Mouse (Mus musculus) WW6 (cell line): ENCODE results near the gene Mpl.

Source experiments
- DNase-seq: peaks from one replicate; pipeline ENCODE4 v3.0.0-alpha.2; 2013; ENCODE audit warnings: low read depth, low spot score

Gene Mpl

DNA sequence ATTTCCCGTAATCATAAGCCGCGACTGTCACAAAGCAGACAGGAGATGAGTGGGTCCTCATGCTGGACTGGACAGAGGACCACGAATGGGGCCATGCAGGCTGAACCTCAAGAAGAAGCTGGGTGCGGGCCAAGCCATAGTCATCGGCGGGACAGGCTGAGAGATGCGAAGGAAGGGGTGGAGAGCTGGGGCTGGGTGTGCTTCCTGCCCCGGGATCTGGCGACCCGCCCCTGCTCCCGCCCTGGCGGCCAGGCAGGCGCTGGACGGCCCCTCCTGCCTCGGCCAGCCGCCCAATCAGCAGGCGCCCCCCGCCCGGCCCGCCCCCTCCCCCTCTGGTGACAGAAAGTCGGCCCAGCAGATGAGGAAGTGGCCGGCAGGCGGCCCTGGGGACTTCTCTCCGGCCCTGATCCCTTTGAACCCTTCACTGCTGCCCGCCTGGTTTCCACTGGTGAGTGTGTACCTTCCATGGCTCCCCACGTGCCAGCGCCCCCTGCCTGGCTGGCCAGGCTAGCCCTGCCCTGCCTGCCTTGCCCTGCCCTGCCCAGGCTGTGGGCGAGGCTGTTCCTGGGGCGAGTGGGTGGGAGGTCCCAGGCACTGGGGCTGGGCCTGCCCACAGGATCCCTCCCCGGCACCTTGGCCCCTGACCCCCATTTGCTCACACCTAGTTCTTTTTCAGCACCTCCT, 29.4 kb downstream of the Mpl start, which contains the start of gene Elovl1:
Elovl1 (plus strand) TSS at position 326 of the 684 bp plus-strand sequence.
- peak; percentile 40 for DNase-seq

DNA sequence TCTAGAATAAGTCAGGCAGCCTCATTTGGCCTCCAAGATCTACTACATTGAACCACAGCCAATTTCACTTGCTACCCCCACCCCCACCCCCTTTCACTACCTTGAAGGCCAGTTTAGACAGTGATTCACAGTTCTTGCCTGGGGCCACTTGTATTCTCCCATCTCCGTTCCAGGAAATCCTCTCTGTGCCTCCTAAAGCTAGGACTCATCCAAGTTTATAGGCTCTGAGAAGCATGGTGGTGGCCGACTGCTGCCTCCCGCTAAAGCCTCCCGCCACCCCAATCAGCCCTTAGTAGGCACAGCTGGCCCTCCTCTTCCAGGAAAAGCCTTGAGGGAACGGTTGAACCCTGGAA, 29.9 kb downstream of the Mpl start:
- DNase-seq: no peak

DNA sequence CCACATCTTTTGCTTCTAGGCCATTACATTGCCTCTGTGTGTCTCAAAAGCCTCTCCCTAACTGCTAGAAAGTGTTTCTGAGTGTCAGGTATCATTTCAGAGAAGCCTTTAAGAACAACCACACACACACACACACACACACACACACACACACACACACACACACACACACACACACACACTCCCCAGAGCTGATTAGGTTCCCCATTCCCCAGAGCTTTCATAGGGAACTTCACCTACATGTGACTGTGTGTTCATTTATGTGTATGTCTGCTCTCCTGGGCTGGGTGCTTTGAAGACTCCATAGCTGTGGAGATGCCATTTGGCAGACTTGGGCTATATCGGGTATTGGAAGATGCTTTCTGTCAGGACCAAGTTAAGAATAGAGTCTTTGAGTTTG, 31.9 kb downstream of the Mpl start:
- DNase-seq: no peak

DNA sequence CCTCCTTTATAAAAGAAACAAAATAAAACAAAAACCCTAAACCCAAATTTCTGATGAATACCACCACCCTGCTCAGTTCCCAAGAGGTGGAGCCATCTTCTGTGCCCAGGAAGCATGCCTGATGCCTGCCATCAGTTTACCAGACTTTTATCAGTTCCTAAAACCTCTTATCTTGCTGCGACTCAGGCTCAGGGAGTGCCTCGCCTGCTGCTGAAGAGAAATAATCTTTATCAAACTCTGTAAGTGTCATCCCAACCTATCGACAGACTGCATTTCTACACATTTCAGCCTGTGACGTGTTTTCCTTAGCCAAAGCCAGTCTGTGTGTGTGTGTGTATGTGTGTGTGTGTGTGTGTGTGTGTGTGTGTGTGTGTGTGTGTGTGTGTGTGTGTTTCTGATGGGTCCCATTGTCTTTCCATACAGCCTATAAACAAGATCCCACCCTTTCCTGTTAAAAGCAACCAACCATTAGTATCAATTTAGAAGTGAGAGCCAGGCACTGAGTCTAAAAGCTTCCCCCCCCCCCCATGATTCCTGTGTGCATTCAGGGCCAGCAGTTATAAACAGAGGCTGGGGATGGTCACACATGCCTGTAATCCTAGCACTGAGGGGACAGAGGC, 32.7 kb downstream of the Mpl start:
- DNase-seq: no peak

DNA sequence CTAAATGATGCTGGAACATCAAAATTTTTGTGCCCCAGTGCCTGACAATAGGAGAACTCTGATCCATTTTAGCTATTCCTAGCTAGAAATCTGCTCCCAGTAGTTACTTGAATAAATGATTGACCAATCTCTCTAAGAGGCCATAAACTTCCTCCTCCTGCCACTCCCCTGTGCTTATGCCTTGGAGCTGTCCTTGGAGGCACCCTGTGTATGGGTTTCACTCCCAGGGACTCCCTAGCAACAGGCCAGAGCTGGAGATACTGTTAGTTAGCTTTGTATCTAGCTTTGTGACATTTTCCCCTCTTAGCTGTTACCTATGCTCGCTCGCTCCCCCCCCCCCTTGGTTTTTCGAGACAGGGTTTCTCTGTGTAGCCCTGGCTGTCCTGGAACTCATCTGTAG, 35.9 kb downstream of the Mpl start:
- no peak for DNase-seq

DNA sequence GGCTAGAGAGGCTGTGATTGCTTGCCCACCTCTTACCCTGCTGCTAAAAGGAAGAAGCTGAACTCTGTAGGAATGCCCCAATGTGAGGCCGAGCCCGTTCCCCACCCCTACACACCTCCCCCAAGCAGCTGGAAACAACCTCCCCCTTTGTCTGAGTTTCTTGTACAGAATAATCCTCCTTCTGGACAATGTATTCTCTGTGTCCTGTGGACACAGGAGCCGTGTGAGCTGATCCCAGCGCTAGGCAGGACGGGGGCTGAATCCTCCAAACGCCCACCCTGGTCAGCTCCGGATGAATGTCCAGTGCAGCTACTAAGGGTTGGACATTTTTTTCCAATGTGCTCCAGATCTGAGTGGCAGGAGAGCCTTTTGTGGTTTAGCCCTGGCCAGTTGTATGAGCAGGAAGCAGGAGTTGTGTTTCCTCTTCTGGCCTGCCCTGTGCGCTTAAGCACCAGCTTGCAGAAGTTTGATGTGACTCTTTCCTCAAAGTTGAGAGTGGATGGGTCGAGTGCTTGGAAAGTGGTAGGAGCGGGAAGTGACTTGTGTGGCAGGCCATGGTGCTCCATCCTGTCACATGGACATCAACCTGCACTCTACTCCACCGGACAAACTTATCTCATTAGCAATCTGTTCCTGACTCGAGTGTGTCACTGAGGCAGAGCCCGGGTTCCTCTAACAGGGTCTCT, 40.1 kb downstream of the Mpl start:
- no peak for DNase-seq

DNA sequence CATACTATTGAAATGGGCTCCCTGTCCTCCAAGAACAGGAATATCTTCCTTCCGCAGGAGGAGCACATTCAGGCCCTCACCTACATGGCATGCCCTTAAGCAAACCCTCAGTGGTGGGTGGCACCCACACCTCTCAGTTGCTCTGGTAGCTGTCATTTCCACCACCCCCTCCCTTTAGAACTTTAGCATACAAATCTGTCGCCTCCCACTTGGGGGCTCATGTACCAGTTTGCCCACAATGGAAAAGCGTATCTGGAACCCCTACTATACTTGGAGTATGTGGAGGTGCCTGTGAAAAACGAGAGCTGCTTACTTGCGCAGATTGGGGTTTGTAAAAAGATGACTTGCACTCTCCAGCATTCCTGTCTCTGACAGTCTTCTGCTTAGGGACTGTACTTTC, 41.0 kb downstream of the Mpl start:
- no peak for DNase-seq

DNA sequence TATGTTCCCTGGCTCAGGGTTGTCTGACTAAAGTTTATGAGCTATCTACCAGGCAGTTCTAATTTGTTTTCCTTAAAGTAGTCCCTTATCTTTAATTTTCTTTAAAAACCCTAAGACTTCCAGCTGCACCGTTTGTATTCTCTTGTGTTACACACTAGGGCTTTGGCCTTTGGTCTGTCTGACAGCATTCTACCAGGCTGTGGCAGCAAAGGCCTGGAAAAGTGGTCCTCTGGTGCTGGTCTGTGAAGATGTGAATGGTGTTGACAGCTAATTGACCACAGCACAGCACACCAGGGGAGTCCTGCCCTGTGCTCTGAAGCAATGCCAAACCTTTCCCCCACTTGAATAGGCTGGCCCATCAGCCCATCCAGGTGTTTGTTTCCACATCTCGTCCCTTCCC, 41.5 kb downstream of the Mpl start:
- no peak for DNase-seq

DNA sequence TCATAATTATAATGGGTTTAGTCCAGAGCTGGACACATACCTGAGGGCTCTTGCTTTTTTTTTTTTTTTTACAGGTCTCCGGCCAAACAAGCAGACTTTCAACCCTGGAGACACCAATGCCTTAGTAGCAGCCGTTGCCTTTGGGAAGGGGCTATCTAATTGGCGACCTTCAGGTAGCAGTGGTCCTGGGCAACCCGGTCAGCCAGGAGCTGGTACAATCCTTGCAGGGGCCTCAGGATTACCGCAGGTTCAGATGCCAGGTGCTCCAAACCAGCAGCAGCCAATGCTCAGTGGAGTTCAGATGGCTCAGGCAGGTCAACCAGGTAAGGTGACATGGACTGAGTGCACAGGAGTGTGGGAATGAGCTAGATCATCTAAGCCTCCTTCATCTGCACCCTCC, 43.8 kb downstream of the Mpl start:
- no peak for DNase-seq

DNA sequence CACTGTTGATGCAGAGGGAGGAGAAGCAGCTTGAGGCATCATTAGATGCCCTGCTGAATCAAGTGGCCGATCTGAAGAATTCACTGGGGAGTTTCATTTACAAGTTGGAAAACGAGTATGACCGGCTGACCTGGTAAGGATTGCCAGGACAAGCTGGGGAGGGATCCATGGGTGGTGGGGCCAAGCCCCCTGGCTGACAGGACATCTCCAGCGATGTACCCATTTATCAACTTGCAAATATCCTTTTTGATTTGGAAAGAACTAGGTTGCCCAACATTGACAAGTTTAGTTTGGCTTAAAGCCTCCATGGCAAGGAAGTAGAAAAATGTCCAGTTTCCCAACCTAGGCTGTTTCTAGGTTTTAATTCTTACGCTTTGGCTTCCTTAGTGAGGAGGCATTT, 46.4 kb downstream of the Mpl start:
- DNase-seq: no peak

DNA sequence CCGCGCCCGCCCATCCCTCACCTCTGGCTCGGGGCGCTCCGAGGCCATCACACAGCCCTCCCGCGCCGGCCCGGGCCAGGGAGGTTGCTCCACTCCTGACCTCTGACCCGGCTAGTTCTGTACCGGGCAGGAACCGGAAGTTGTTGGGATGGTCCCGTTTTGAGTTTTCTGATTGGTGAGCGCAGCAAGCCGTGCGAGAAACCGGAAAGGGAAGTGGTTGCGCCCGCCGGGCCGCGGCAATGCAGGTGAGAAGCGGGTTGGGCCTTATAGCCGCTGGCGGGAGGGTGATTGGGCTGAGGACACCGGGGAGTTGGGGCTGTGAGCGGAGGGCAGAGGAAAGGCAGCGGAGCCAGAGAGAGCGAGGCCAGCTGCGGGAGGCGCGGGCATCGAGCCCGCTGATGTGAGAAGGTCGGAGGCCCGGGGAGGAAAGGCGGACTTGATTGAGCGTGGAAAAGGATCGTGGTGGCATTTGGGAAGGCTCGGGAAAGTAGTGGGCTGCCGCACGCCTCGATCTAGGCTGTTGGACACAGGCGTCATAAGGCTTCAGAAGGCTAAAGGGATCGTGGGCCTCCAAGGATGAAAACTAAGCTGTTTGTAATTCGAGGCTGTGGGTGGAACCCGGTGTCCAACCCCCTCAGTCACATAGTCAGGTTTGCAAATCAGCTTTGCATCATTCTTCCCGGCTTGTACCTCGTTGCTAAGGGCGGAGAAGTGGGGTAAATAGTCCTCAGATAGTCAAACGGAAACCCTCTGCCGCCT, 48.0 kb downstream of the Mpl start, which contains the start of the genes Szt2 and Med8:
Szt2 (minus strand) TSS at position 132 of the 759 bp plus-strand sequence.
Med8 (plus strand) TSS at position 196 of the 759 bp plus-strand sequence.
- peak; percentile 81 for DNase-seq

DNA sequence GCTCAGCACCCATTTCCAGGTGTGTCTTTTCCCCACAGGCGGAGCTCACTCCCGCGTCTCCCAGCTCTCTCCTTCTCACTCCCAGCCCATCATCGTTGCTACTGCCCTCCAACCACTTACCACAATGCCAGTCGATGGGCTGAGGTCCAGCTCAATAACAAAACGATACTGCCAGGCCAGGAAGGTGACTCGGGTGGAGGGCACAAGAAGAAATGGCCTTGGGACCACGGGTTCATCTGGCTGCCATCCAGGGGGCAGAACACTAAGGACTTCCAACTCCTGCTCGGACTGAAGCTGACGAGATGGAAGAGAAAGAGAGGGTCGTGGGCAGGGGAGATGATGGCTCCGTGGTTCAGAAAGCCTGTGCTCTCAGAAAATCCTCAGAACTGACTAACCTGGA, 54.6 kb downstream of the Mpl start:
- DNase-seq: no peak

DNA sequence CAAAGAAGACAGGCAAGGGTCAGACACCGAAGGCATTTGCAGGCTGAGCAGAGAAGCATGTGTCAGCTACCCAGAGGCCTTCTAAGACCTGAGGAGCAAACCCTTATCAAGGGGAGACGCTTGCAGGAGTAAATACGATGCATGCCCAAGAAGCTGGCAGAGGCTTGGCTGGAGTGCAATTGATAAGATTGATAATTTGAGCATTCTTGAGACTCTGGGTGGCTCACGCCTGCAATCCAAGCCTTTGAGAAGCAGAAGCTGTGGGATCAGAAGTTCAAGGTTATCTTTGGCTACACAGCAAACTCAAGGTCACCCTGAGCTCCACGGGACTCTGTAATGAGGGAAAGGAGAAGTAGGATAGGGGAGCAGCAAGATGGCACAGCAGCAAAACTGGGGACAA, 55.4 kb downstream of the Mpl start:
- DNase-seq: no peak

DNA sequence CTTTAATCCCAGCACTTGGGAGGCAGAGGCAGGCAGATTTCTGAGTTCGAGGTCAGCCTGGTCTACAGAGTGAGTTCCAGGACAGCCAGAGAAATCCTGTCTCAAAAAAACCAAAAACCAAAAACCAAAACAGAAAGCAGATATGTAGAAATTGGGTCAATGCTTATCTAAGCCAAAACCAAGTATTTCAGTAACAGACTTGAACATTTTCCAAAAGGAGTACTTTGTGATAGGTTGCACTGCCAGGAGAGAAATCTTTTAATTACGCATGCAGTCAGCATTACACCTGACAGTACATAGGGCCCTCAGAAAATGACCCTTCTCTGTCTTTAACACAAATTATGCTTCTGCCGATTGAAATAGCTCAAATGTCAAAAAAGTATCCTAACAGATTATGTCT, 55.9 kb downstream of the Mpl start:
- DNase-seq: no peak

DNA sequence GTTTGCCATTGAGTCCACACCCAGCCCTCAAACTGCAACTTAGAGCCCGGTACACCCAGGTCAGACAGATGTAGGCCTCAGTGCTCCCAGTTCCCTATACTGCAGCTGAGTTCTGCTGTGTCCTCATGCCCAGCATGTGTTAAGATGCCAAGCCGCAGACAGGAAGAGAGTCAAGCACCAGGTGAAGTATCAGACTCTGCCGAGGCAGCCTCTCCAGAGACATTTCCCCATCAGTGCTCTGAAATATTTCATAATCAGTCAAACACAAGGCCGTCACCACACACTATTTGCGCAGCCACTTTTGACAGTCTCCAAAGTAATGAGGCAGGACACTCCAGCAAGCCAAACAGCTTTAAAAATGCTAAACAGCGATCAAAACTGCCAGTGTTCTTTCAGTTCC, 58.9 kb downstream of the Mpl start:
- DNase-seq: no peak

DNA sequence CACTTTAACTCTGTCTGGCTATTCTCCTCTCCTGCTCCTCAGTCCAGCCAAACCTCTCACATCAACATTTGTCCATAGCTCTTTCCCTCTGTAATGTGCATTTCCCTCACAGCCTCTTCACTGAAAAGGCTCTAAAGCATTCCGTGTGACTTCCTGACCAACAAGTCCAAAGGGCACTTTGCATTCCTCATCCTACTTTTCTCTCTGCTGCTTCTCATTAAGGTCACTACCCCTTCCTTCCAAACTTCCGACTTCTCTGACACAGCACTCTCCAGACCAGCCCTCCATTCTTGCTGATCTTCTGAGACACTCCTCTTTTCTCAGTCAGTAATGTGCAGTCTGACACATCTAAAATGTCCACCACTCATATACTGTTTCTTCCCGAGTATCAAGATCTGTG, 60.9 kb downstream of the Mpl start:
- DNase-seq: no peak

DNA sequence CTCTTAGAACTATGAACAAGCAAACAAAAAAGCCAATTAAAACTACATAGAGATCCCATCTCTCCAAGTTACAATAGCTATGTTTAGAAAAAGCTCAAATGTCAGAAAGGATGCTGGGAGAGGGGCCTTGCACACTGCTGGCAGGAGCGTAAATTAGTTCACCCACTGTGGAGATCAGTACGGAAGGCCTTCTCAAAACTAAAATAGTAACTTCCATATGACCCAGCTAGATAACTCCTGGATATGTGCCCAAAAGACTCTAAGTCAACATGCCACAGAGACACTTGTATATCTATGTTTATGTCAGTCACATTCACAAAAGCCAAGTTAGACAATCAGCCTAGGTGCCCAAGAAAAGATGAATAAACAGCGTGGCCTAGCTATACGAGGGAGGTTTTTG, 62.0 kb downstream of the Mpl start:
- no peak for DNase-seq

DNA sequence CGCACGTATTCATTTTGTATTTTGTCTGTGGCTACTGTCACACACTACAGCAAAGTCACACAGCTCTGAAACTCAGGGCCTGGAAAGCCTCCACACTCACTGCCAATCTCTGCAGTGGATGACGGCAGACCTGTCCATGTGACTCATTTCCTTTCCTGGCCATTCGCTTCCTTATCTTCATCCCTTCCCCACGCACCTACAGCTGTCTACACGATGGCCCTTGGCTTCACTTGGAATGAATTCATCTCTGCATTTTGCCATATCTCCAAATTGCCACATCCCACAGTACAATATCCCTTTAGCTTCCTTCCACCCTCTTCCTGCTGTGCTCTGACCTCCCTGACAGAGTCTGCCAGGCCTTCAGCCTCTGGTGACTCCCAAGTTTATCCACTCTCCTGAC, 62.8 kb downstream of the Mpl start:
- no peak for DNase-seq
